Mouse (Mus musculus) CH12.LX (cell line): ENCODE data around the gene Zgrf1. TPM values are rescaled to one million over a fixed set of nuclear protein-coding genes. Genes with fewer than 3 reads are reported as not detected.

Experiments
- DNase-seq: peaks from one replicate; pipeline ENCODE4 v3.0.0-alpha.2; 2013; ENCODE audit errors: extremely low read depth
- H3K27ac ChIP-seq: 2 replicates; pipeline ENCODE4 v1.5.1; 2012; ENCODE audit warnings: low read depth, mild to moderate bottlenecking, control low read depth, moderate library complexity; ENCODE audit not compliant: insufficient read depth
- H3K27me3 ChIP-seq: replicated peaks from 2 replicates; pipeline ENCODE3; 2012; ENCODE audit warnings: inconsistent platforms
- H3K36me3 ChIP-seq, 2 experiments: replicated peaks in 1 of 2; 2 replicates each; pipeline versions ENCODE3 to v1.6.1; 2012; ENCODE audit warnings: inconsistent platforms in 1 of 2, low read length in 1 of 2, mild to moderate bottlenecking in 1 of 2, mixed read lengths in 1 of 2, moderate library complexity in 1 of 2; ENCODE audit not compliant: control insufficient read depth in 1 of 2, insufficient read depth in 1 of 2
- H3K4me1 ChIP-seq, 2 experiments: 2 replicates each; pipeline ENCODE4 v1.6.1; 2012; ENCODE audit warnings: inconsistent platforms in 1 of 2, moderate library complexity in 1 of 2; ENCODE audit not compliant: insufficient read depth in 2 of 2, control insufficient read depth in 1 of 2
- H3K4me2 ChIP-seq: 2 replicates; pipeline ENCODE4 v1.6.1; 2012; ENCODE audit warnings: low read depth, mild to moderate bottlenecking, control low read depth; ENCODE audit not compliant: poor library complexity, insufficient read depth, severe bottlenecking
- H3K4me3 ChIP-seq, 3 experiments: fragments of 150-350 bp in 1 of 3; sonication (generic) in 1 of 3; replicated peaks in 1 of 3; 2 replicates each; pipeline versions ENCODE3 to v1.5.1; 2011 to 2012; ENCODE audit warnings: low read depth in 2 of 3, low read length in 2 of 3, mild to moderate bottlenecking in 2 of 3, moderate library complexity in 2 of 3, control low read depth in 1 of 3, improper control_type of control experiment in 1 of 3, inconsistent platforms in 1 of 3, mixed read lengths in 1 of 3; ENCODE audit not compliant: poor library complexity in 1 of 3
- H3K79me2 ChIP-seq: replicated peaks from 2 replicates; pipeline ENCODE4 v1.6.1; 2012; ENCODE audit warnings: mild to moderate bottlenecking, moderate library complexity; ENCODE audit not compliant: control insufficient read depth, poor library complexity, insufficient read depth, severe bottlenecking; ENCODE audit errors: extremely low read depth
- H3K9ac ChIP-seq: 2 replicates; pipeline ENCODE4 v1.6.1; 2012; ENCODE audit warnings: low read depth, mild to moderate bottlenecking, control low read depth, moderate library complexity; ENCODE audit not compliant: insufficient read depth
- H3K9me3 ChIP-seq: replicated peaks from 2 replicates; pipeline ENCODE3; 2012; ENCODE audit warnings: low read length, inconsistent platforms, mixed read lengths
- BHLHE40 ChIP-seq: IDR thresholded peaks from 2 replicates; pipeline ENCODE4 v1.6.1; 2011; ENCODE audit warnings: mild to moderate bottlenecking, low read depth, low read length, improper control_type of control experiment
- CTCF ChIP-seq, 2 experiments: IDR thresholded peaks in 1 of 2; conservative IDR thresholded peaks in 1 of 2; 2 replicates each; pipeline ENCODE4 v1.5.1; 2011 to 2012; ENCODE audit warnings: low read depth in 2 of 2, low read length in 2 of 2, improper control_type of control experiment in 1 of 2, inconsistent platforms in 1 of 2, mild to moderate bottlenecking in 1 of 2, moderate library complexity in 1 of 2
- E2F4 ChIP-seq: IDR thresholded peaks from 2 replicates; pipeline ENCODE4 v1.6.1; 2011; ENCODE audit warnings: low read depth, low read length, improper control_type of control experiment; ENCODE audit not compliant: insufficient replicate concordance
- EP300 ChIP-seq: IDR thresholded peaks from 2 replicates; pipeline ENCODE4 v1.6.1; 2011; ENCODE audit warnings: low read length, improper control_type of control experiment
- ETS1 ChIP-seq: conservative IDR thresholded peaks from 2 replicates; pipeline ENCODE4 v1.6.1; 2012; ENCODE audit warnings: low read depth, mild to moderate bottlenecking, inconsistent platforms, low read length, improper control_type of control experiment, moderate library complexity
- GABPA ChIP-seq: IDR thresholded peaks from 2 replicates; pipeline ENCODE4 v1.6.1; 2012; ENCODE audit warnings: low read depth, low read length, improper control_type of control experiment, inconsistent platforms; ENCODE audit not compliant: insufficient replicate concordance
- HCFC1 ChIP-seq: IDR thresholded peaks from 2 replicates; pipeline ENCODE4 v1.6.1; 2012; ENCODE audit warnings: low read depth, mild to moderate bottlenecking, inconsistent platforms, low read length, improper control_type of control experiment
- IRF4 ChIP-seq: IDR thresholded peaks from 2 replicates; pipeline ENCODE4 v1.6.1; 2014; ENCODE audit warnings: low read depth, mild to moderate bottlenecking, inconsistent platforms, low read length, improper control_type of control experiment
- JUND ChIP-seq: conservative IDR thresholded peaks from 2 replicates; pipeline ENCODE4 v1.6.1; 2011; ENCODE audit warnings: low read depth, low read length, improper control_type of control experiment
- KAT2A ChIP-seq: IDR thresholded peaks from 2 replicates; pipeline ENCODE4 v1.6.1; 2012; ENCODE audit warnings: low read length, improper control_type of control experiment, inconsistent platforms; ENCODE audit not compliant: insufficient replicate concordance
- MAX ChIP-seq: IDR thresholded peaks from 2 replicates; pipeline ENCODE4 v1.6.1; 2011; ENCODE audit warnings: low read length, improper control_type of control experiment
- MEF2A ChIP-seq: IDR thresholded peaks from 2 replicates; pipeline ENCODE4 v1.6.1; 2014; ENCODE audit warnings: low read depth, mild to moderate bottlenecking, inconsistent platforms, low read length, improper control_type of control experiment, borderline replicate concordance
- NELFE ChIP-seq: IDR thresholded peaks from 2 replicates; pipeline ENCODE4 v1.6.1; 2011; ENCODE audit warnings: low read depth, low read length, improper control_type of control experiment
- NRF1 ChIP-seq: IDR thresholded peaks from 2 replicates; pipeline ENCODE4 v1.6.1; 2014; ENCODE audit warnings: low read depth, mild to moderate bottlenecking, inconsistent platforms, low read length, improper control_type of control experiment, moderate library complexity
- POLR2A ChIP-seq: IDR thresholded peaks from 2 replicates; pipeline ENCODE4 v1.6.1; 2011; ENCODE audit warnings: low read depth, mild to moderate bottlenecking, improper control_type of control experiment, low read length
- RAD21 ChIP-seq: IDR thresholded peaks from 2 replicates; pipeline ENCODE4 v1.6.1; 2011; ENCODE audit warnings: low read depth, mild to moderate bottlenecking, low read length, improper control_type of control experiment, moderate library complexity
- RCOR1 ChIP-seq: conservative IDR thresholded peaks from 2 replicates; pipeline ENCODE4 v1.6.1; 2012; ENCODE audit warnings: low read depth, mild to moderate bottlenecking, inconsistent platforms, low read length, improper control_type of control experiment
- TBP ChIP-seq: conservative IDR thresholded peaks from 2 replicates; pipeline ENCODE4 v1.6.1; 2011; ENCODE audit warnings: low read depth, low read length, improper control_type of control experiment
- TCF12 ChIP-seq: IDR thresholded peaks from 2 replicates; pipeline ENCODE4 v1.6.1; 2014; ENCODE audit warnings: low read depth, mild to moderate bottlenecking, inconsistent platforms, low read length, improper control_type of control experiment
- ZKSCAN1 ChIP-seq: IDR thresholded peaks from 2 replicates; pipeline ENCODE4 v1.6.1; 2012; ENCODE audit warnings: low read depth, inconsistent platforms, low read length, improper control_type of control experiment, borderline replicate concordance
- ZMIZ1 ChIP-seq: IDR thresholded peaks from 2 replicates; pipeline ENCODE4 v1.6.1; 2012; ENCODE audit warnings: low read depth, mild to moderate bottlenecking, inconsistent platforms, low read length, improper control_type of control experiment
- ZNF384 ChIP-seq: IDR thresholded peaks from 2 replicates; pipeline ENCODE4 v1.6.1; 2012; ENCODE audit warnings: low read depth, low read length, improper control_type of control experiment, inconsistent platforms
- dilution Hi-C: fragments of 300-500 bp; cut with MboI; formaldehyde crosslinking; loops from 2 replicates; pipeline ENCODE4 v1.14.3; 2020; ENCODE audit warnings: low sequenced_read_pairs; ENCODE audit not compliant: extremely low pct_unique_long_range_greater_than_20kb, extremely low pct_ligation_motif_present
- in situ Hi-C: fragments of 300-500 bp; cut with MboI; formaldehyde crosslinking; loops from 3 replicates; pipeline ENCODE4 v1.14.3; 2019; ENCODE audit warnings: low sequenced_read_pairs, low pct_ligation_motif_present, low pct_unique_long_range_greater_than_20kb, mixed read lengths
- polyA plus RNA-seq: library from polyadenylated mRNA; unstranded; fragments of >175 nt; gene quantifications from 2 replicates; pipeline ENCODE4 v1.2.1, GENCODE M21; 2012; ENCODE audit warnings: low read depth; ENCODE audit not compliant: insufficient read length
- total RNA-seq, 2 experiments: library from RNA; depleted of rRNA; stranded (reverse); fragments of 300-350 nt in 1 of 2; fragments of >200 nt in 1 of 2; gene quantifications; 2 replicates each; pipeline ENCODE4 v1.2.3; 2012 to 2014

Zgrf1 gene
- total and polyA plus RNA-seq, 3 experiments = 7.0 to 10.2 (median 10.1) TPM

- no peaks in the 10 kb centered on the region for H3K27me3 ChIP-seq
- no peaks in the 10 kb centered on the region for H3K9me3 ChIP-seq
- H3K4me2 ChIP-seq = no peak overlapping the region
- H3K4me1 ChIP-seq = no peaks in the 10 kb centered on the region
- TF ChIP-seq MAX = no peak
- no peak for TF ChIP-seq TCF12
- no peak for TF ChIP-seq BHLHE40
- TF ChIP-seq KAT2A = no peak
- TF ChIP-seq CTCF (conservative IDR thresholded peaks at IDR 0.05 in 1 of 2, IDR thresholded peaks at IDR 0.05 in 1 of 2; ENCODE audit: low read depth in 2 of 2, low read length in 2 of 2) = no peak
- TF ChIP-seq NELFE = no peak
- no peak for TF ChIP-seq GABPA
- no peak for TF ChIP-seq NRF1
- no peak for TF ChIP-seq ZNF384
- TF ChIP-seq E2F4 = no peak
- no peak for TF ChIP-seq JUND
- TF ChIP-seq ZMIZ1 = no peak
- no peak for TF ChIP-seq POLR2A
- in situ Hi-C loops (loop anchor here (25.0 kb wide), 1 partner anchor 96 kb away; no protein-coding TSS in a partner anchor), dilution Hi-C loops (no loop called here)
- H3K27ac ChIP-seq = no peak overlapping the region
- H3K79me2 ChIP-seq = no peaks in the 10 kb centered on the region
- H3K4me3 ChIP-seq = no peak overlapping the region
- DNase-seq = no peak
- no peaks in the 10 kb centered on the region for H3K36me3 ChIP-seq
- H3K9ac ChIP-seq = no peak overlapping the region
Measured at GRCm38 (mm10) chr3:127640762-127641700, 87.7 kb downstream of the Zgrf1 start.

GRCm38 (mm10) chr3:127642211-127642610 lies 88.9 kb downstream of the Zgrf1 start:
- dilution Hi-C loops = no loop called here
- no peaks in the 10 kb centered on the region for H3K27me3 ChIP-seq

More at GRCm38 (mm10) chr3:127642211-127642610, 88.9 kb downstream of the Zgrf1 start:
- no peaks in the 10 kb centered on the region for H3K9me3 ChIP-seq
- TF ChIP-seq ZKSCAN1 (no peak), GABPA (no peak), RAD21 (no peak), HCFC1 (no peak), MEF2A (no peak), KAT2A (no peak), EP300 (no peak), ETS1 (no peak), TBP (no peak), RCOR1 (no peak), IRF4 (no peak)
- DNase-seq = no peak
- no peaks in the 10 kb centered on the region for H3K79me2 ChIP-seq
- no peaks in the 10 kb centered on the region for H3K36me3 ChIP-seq
- H3K4me3 ChIP-seq = no peak overlapping the region
- in situ Hi-C loops = loop anchor here (25.0 kb wide), 1 partner anchor 95 kb away; no protein-coding TSS in a partner anchor
- no peaks in the 10 kb centered on the region for H3K4me1 ChIP-seq
- H3K4me2 ChIP-seq = no peak overlapping the region; the same call in 1 of the 2 replicates
- H3K27ac ChIP-seq = no peak overlapping the region
- no peak overlapping the region for H3K9ac ChIP-seq
